Mouse (Mus musculus): Measurements from ENCODE around the gene Rev1.

- TF ChIP-seq MAX (IDR thresholded peaks at IDR 0.05; ENCODE audit: low read depth) (no peak), POLR2A (IDR thresholded peaks at IDR 0.05; ENCODE audit: insufficient read length, low read depth) (no peak), TCF12 (IDR thresholded peaks at IDR 0.05; ENCODE audit: insufficient read depth, poor library complexity, severe bottlenecking) (no peak), POLR2AphosphoS2 (IDR thresholded peaks at IDR 0.05; ENCODE audit: insufficient read length, low read depth) (no peak), E2F4 (IDR thresholded peaks at IDR 0.05; ENCODE audit: insufficient read depth) (no peak), USF1 (IDR thresholded peaks at IDR 0.05; ENCODE audit: low read depth) (no peak), MYOG (IDR thresholded peaks at IDR 0.05; ENCODE audit: control insufficient read depth in 1 of 3, insufficient read depth in 1 of 3, insufficient read length in 2 of 3, low read depth in 2 of 3) (no peak), CEBPB (IDR thresholded peaks at IDR 0.05; ENCODE audit: insufficient read depth, poor library complexity, severe bottlenecking) (no peak), TCF3 (IDR thresholded peaks at IDR 0.05; ENCODE audit: insufficient read length, low read depth) (no peak), MYOD1 (IDR thresholded peaks at IDR 0.05; ENCODE audit: control insufficient read depth in 1 of 3, insufficient read length in 2 of 3, low read depth in 2 of 3) (no peak)
Observed at GRCm38 (mm10) chr1:38049562-38049961, 80.0 kb downstream of the Rev1 start.

All from myocyte (in vitro differentiated cells).